Mouse (Mus musculus) neural tube, embryonic 14.5 days (tissue): ENCODE data around the gene Kdm2b. TPM values are rescaled to one million over a fixed set of nuclear protein-coding genes. Genes with fewer than 3 reads are reported as not detected.

ENCODE experiments used
- ATAC-seq: fragments of 200-750 bp; cut with Nextera tagmentation; 2 replicates; pipeline ENCODE4 v1.8.0; 2017; ENCODE audit warnings: low read depth, mild to moderate bottlenecking, moderate TSS enrichment, moderate library complexity
- H3K27ac ChIP-seq: fragments of 300-500 bp; sonication (generic); 2 replicates; pipeline ENCODE4 v1.5.1; 2014; ENCODE audit warnings: low read depth, mild to moderate bottlenecking, control low read depth, low read length, moderate library complexity, mixed read lengths
- H3K27me3 ChIP-seq: fragments of 300-500 bp; sonication (generic); 2 replicates; pipeline ENCODE4 v1.6.1; 2014; ENCODE audit warnings: low read length; ENCODE audit not compliant: control insufficient read depth, insufficient read depth
- H3K36me3 ChIP-seq: fragments of 300-500 bp; sonication (generic); 2 replicates; pipeline ENCODE4 v1.6.1; 2014; ENCODE audit warnings: low read length, mixed read lengths; ENCODE audit not compliant: control insufficient read depth, insufficient read depth
- H3K4me1 ChIP-seq: fragments of 300-500 bp; sonication (generic); 2 replicates; pipeline ENCODE4 v1.6.1; 2014; ENCODE audit warnings: low read length; ENCODE audit not compliant: control insufficient read depth, insufficient read depth
- H3K4me2 ChIP-seq: fragments of 300-500 bp; sonication (generic); 2 replicates; pipeline ENCODE4 v1.6.1; 2014; ENCODE audit warnings: mild to moderate bottlenecking, low read depth, low read length, control low read depth
- H3K4me3 ChIP-seq: fragments of 300-500 bp; sonication (generic); 2 replicates; pipeline ENCODE4 v1.5.1; 2014; ENCODE audit warnings: low read depth, low read length, control low read depth, mixed read lengths
- H3K9ac ChIP-seq: fragments of 300-500 bp; sonication (generic); replicated peaks from 2 replicates; pipeline ENCODE4 v1.6.1; 2014; ENCODE audit warnings: low read depth, mild to moderate bottlenecking, control low read depth, low read length, mixed read lengths
- H3K9me3 ChIP-seq: fragments of 300-500 bp; sonication (generic); 2 replicates; pipeline ENCODE4 v1.6.1; 2016; ENCODE audit warnings: low read length; ENCODE audit not compliant: control insufficient read depth
- WGBS: fragments of 180-500 bp; shearing (Covaris S2); extraction: QIAGEN DNeasy Blood & Tissue Kit; methylation state at CpG from one replicate; pipeline ENCODE4 v1.1.7; 2014; 5-methylcytosine and 5-hydroxymethylcytosine counted together
- polyA plus RNA-seq: library from polyadenylated mRNA; unstranded; fragments of >200 nt; fragmentation: Nextera tagmentation; extraction: Ambion mirVana; gene quantifications from 2 replicates; pipeline ENCODE4 v1.2.1, GENCODE M21; 2014

The Kdm2b gene
- polyA plus RNA-seq, 1 experiment from 2014 or later = 82.7 TPM

DNA sequence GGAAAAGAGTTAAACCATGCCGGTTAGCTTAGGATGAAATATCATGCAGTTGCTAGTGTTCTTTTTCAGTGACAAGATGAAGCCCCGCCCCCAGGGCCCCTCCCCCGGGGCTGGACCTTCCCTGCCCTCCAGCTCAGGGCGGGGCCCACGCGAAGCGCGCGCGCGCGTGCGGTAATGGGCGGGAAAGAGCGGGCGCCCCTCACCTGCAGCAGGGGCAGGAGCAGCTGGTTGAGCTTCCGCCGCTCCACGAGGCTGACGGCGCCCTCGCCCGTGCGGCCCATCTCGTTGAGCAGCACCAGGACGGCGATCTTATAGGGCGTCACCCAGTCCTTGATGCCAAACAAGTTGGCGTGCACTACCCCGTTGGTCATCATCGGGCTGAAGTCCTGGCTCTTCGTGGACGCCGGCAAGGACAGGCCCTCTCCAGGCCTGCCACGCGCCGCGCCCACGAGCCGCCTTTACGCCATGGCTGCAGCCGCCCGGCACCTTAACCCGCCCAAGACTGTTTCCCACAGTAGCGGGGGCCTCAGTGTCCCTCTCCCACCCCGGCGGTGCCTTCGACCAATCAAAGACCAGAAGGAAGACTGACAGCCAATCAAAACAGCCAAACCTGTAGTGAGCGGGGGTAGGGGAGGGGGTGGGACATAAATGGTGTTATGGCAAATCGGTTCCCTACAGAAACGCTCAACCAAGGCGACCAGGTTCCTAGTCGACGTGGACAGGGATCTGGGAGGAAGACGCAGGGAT lies 168.7 kb downstream of the Kdm2b start, which contains the start of gene Anapc5:
Gene Anapc5 (minus strand): TSS at position 563 of the 747 bp plus-strand sequence.
- Histone ChIP-seq H3K36me3 (peaks cover 26% of the 10 kb centered on the region), H3K4me2 (peak within 1 kb of the TSS; percentile 54), H3K27me3 (no peaks in the 10 kb centered on the region), H3K9me3 (no peaks in the 10 kb centered on the region), H3K9ac (peak within 1 kb of the TSS; percentile 83), H3K4me1 (peaks cover 10% of the 10 kb centered on the region; the same call in 1 of the 2 replicates), H3K27ac (peak within 1 kb of the TSS; percentile 96), H3K4me3 (peak within 1 kb of the TSS; percentile 76)
- WGBS = under 1% methylated on average over 55 of the region's 55 CpGs
- peak; percentile 99 for ATAC-seq

Other genes starting within 250 kb of the Kdm2b start
- gene Camkk2, start 210.4 kb downstream of the Kdm2b start, polyA plus RNA-seq = 61.8 and 62.7 TPM in 2 replicates
- gene Anapc5, start 168.5 kb downstream of the Kdm2b start, polyA plus RNA-seq = 488 and 511 TPM in 2 replicates
- gene Rnf34, start 139.8 kb downstream of the Kdm2b start, polyA plus RNA-seq = 51.3 and 53.0 TPM in 2 replicates
- 13.0 and 17.3 TPM in 2 replicates for gene Orai1, start 25.3 kb upstream of the Kdm2b start, polyA plus RNA-seq
- gene Morn3, start 57.2 kb upstream of the Kdm2b start, polyA plus RNA-seq = 0.37 and 0.43 TPM in 2 replicates
- 15.6 and 16.1 TPM in 2 replicates for gene Tmem120b, start 78.6 kb upstream of the Kdm2b start, polyA plus RNA-seq
- gene Rhof, start 142.9 kb upstream of the Kdm2b start, polyA plus RNA-seq = 8.9 and 13.1 TPM in 2 replicates
- 13.0 and 15.9 TPM in 2 replicates for gene Setd1b, start 152.4 kb upstream of the Kdm2b start, polyA plus RNA-seq
- gene Psmd9, start 179.6 kb upstream of the Kdm2b start, polyA plus RNA-seq = 63.9 and 78.7 TPM in 2 replicates
- gene Hpd, start 192.9 kb upstream of the Kdm2b start, polyA plus RNA-seq = not detected in 2 replicates